Mouse (Mus musculus): ENCODE data around the gene Lipn.

- TF ChIP-seq CTCF (IDR thresholded peaks at IDR 0.05; ENCODE audit: low read depth) (no peak), EP300 (optimal IDR thresholded peaks at IDR 0.05) (no peak)
Observed at GRCm38 (mm10) chr19:34095381-34095780, 28.2 kb downstream of the Lipn start.
